Mouse (Mus musculus): Measurements from ENCODE around the gene Kiss1.

Gene Kiss1

DNA sequence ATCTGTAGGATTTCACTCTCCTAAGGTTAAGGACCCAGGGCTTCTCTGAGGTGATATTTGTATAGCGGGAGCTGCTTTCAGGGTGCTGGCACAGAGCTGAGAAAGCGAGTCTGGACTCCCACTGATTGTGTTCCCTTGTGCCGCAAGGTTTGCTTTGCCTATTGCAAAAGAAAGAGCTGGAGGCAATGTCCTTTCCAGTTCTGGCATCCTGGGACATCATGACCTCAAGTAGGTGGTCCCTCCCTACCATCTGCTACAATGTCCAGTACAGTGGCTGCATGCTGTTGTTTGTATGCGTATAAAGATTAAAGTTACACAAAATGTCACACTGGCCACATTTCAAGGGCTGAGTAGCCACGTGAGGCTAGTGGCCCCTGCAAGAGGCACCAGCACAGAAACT is 40.4 kb downstream of the Kiss1 start:
- DNase-seq (ENCODE audit: low read depth, low spot score) = no peak

DNA sequence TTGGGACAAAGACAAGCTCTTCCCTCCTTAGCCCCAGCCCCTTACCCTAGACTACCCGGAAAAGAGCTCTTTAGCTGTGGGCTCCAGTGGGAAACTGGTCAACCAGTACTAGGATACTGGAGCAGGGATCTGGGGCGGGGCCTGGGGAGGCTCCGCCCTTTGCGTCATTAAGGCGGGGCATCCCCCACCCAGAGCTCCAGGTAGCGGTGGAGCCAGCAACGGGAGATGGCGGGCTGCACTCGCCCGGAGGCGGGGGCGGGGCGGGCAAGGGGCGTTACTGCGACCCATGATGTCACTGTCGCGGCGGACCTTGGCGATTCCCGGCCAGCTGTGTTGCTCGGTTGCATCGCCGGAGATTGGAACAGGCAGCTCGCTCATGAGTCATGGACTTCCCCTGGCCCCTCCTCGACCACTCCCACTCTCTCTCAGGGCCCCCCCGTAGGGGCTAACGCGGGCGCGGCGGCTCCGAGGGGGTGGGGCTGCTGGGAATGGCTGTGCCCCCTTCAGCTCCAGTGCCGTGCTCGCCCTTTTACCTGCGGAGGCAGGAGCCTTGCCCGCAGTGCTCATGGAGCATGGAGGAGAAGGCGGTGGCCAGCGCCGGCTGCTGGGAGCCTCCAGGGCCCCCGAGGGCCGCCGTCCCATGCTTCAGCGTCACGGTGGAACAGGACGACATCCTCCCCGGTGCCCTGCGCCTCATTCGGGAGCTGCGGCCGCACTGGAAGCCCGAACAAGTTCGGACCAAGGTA is 41.8 kb downstream of the Kiss1 start, which contains the start of gene Etnk2:
Etnk2 (plus strand) TSS at position 297 of the 746 bp plus-strand sequence.
- no peak for DNase-seq (ENCODE audit: low read depth, low spot score)

DNA sequence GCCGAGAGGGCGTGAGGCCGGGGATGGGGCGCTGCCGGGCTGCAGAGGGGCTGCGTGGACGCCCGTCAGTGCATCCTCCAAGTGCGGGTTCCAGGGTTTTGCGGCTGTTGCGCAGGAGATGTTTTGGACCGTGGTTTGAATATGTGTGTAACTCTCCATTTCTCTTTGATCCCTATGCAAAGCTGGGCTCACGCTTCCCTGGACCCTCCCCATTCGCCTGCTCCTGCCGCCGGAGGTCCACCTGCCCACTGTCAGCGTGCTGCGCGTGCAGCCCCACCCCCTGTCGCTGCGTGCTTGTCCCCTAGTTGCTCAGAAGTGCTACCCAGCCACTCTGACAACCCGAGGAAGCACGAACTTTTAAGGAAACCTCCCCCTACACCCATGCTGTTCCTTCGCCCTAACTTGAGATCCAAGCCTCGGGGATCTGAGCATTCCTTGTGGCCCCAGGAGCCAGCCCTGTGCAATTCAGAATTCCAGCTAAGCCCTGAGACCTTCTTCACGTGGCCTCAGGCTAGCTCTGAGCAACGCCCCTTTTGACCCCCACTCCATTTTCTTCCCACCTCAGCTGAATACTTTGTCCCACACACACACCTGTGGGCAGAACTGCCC is 42.5 kb downstream of the Kiss1 start:
- DNase-seq (ENCODE audit: low read depth, low spot score) = no peak

GRCm38 (mm10) chr1:133364890-133365289 is 43.2 kb downstream of the Kiss1 start:
- DNase-seq (ENCODE audit: low read depth, low spot score) = no peak

GRCm38 (mm10) chr1:133366951-133367605 is 45.4 kb downstream of the Kiss1 start:
- DNase-seq (ENCODE audit: low read depth, low spot score) = no peak

DNA sequence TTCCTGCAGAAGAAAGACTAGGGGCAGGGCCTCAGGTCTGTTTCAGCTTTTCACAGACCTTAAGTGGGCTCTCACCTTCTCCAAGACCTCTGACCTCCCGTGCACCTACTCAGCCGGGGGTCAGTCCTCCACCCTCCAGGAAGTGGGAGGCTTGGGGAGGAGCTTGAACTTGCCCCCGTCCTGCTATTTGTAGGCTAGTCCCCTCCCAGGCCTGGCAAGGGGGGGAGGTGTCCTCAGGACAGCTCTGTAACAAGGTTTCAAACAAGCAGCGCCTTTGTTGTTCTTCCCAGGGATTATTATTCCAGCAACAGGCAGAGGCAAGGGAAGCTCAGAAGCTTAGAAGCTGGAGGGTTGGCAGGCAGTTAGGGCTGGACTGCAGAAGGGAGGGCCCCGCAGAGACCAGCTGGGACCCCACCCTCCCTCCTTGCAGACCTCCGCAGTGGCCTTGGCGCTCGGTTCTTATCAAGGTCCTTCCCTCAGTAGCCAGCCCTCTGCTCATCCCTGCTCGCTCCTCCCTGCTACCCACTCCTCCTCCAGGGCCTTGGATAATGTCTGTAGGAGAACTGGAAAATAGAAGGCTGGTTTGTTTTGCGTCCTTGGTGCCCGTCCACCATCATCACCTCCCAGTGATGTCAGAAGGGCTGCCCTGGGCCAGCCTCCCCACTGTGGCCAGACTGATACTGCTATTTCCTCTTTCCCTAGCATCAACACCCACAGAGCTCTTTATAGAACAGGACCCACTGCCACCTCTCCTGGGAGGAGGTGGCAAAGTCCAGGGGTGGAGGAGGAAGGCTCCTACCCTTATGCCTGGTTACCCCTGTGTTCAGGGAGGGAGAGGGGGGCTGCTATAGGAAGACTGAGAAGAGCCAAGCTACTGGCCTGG is 46.2 kb downstream of the Kiss1 start:
- DNase-seq (ENCODE audit: low read depth, low spot score) = no peak

GRCm38 (mm10) chr1:133368644-133369043 is 47.0 kb downstream of the Kiss1 start:
- DNase-seq (ENCODE audit: low read depth, low spot score) = no peak

DNA sequence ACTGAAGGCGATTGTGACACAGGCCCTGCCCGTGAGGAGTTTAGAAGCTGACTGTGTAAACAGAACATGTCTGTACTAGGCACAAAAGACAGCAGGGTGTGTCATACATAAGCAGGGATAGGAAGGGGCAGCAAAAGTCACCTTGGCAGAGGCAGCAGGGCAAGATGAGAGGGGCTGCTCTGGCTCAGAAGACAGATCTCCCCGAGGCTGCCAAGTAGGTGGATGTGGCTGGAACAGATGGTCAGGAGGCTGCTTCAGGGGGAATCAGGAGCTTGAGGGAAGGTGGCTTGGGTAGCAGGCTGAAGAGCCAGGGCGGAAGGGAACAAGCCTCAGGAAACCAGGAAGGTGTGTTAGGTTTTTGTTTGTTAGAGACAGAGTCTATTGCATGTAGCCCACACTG is 48.7 kb downstream of the Kiss1 start:
- DNase-seq (ENCODE audit: low read depth, low spot score) = no peak

DNA sequence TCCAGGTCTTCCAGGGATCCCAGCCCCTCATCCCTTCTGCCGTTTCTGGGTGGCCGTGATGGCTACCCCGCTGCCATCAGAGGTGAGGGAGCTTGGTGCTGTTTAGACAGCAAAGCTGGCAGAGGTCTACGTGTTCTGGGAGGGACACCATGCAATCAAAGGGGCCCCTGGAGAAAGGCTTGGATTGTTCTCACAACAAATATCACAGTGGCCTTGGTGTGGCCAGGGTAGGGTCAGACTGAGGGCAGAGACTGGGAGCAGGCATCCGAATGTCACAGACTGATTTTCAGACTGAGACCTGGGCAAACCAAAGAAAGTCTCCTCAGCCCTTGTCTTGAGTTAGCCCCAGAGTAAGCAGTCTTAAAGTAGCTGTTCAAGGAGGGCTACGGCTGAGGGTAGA is 49.8 kb downstream of the Kiss1 start:
- no peak for DNase-seq (ENCODE audit: low read depth, low spot score)

GRCm38 (mm10) chr1:133372113-133372512 is 50.4 kb downstream of the Kiss1 start:
- no peak for DNase-seq (ENCODE audit: low read depth, low spot score)

- DNase-seq (ENCODE audit: low read depth, low spot score) = no peak
These were observed 54.1 kb downstream of the Kiss1 start for GRCm38 (mm10) chr1:133375696-133376346.

GRCm38 (mm10) chr1:133377547-133377946 is 55.9 kb downstream of the Kiss1 start:
- DNase-seq (ENCODE audit: low read depth, low spot score) = no peak
